Mouse (Mus musculus): ENCODE data around the gene Pign. TPM values are rescaled to one million over a fixed set of nuclear protein-coding genes. Genes with fewer than 3 reads are reported as not detected.

Gene Pign
- total and polyA plus RNA-seq, 3 experiments = 23.9 to 59.9 (median 30.4) TPM

DNA sequence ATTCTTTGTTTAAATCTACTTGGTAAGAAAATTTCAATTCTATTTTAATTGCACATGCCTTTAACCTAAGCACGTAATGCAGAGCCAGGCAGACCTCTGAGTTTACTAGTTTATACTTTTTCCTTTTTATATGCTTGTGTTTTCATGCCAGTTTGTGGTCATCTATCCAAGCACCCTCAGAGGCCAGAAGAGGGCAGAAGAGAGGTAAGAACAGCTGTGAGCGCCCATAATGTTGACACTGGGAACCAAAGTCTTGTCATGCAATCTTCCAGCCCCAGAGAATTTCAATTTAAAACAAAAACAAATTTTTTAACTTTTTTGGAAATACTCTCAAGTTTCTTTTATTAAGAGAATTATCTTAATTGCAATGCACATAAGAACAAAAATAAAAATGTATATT, 99.7 kb downstream of the Pign start:
- TF ChIP-seq SMC3 (IDR thresholded peaks at IDR 0.05; ENCODE audit: low read depth, low read length) (peak; percentile 38; the same call in 1 of the 2 replicates), RAD21 (IDR thresholded peaks at IDR 0.05; ENCODE audit: low read depth, low read length) (peak; percentile 14), POLR2AphosphoS2 (IDR thresholded peaks at IDR 0.05; ENCODE audit: low read depth, low read length) (no peak), CTCF (conservative IDR thresholded peaks at IDR 0.05 in 1 of 2, IDR thresholded peaks at IDR 0.05 in 1 of 2; ENCODE audit: low read depth in 2 of 2, low read length in 2 of 2) (peak in 1 of 2 experiments; percentile 48; a peak in 2 of 4 replicates)
- no peaks in the 10 kb centered on the region for H3K9me3 ChIP-seq (replicated peaks; ENCODE audit: low read length)
- dilution Hi-C loops (cut with MboI; ENCODE audit: extremely low pct_ligation_motif_present, extremely low pct_unique_long_range_greater_than_20kb, low sequenced_read_pairs) (no loop called here), in situ Hi-C loops (cut with MboI; ENCODE audit: low pct_ligation_motif_present, low pct_unique_long_range_greater_than_20kb, low sequenced_read_pairs) (no loop called here)
- no peaks in the 10 kb centered on the region for H3K4me1 ChIP-seq (ENCODE audit: control insufficient read depth in 1 of 2, insufficient read depth in 2 of 2)
- no peaks in the 10 kb centered on the region for H3K27me3 ChIP-seq (replicated peaks)
- no peak overlapping the region for H3K27ac ChIP-seq (ENCODE audit: insufficient read depth, low read depth)
- H3K36me3 ChIP-seq (replicated peaks in 1 of 2; ENCODE audit: control insufficient read depth in 1 of 2, insufficient read depth in 1 of 2, low read length in 1 of 2) = peaks cover 14 to 18% of the 10 kb centered on the region in 2 experiments
- no peaks in the 10 kb centered on the region for H3K79me2 ChIP-seq (replicated peaks; ENCODE audit: control insufficient read depth, extremely low read depth, insufficient read depth, poor library complexity, severe bottlenecking)
- no peak overlapping the region for H3K9ac ChIP-seq (ENCODE audit: insufficient read depth, low read depth)
- no peak overlapping the region for H3K4me3 ChIP-seq (replicated peaks in 1 of 3; ENCODE audit: low read depth in 2 of 3, low read length in 2 of 3, poor library complexity in 1 of 3)
- peak; percentile 24 for DNase-seq (ENCODE audit: extremely low read depth)
- no peak overlapping the region for H3K4me2 ChIP-seq (ENCODE audit: insufficient read depth, low read depth, poor library complexity, severe bottlenecking)

DNA sequence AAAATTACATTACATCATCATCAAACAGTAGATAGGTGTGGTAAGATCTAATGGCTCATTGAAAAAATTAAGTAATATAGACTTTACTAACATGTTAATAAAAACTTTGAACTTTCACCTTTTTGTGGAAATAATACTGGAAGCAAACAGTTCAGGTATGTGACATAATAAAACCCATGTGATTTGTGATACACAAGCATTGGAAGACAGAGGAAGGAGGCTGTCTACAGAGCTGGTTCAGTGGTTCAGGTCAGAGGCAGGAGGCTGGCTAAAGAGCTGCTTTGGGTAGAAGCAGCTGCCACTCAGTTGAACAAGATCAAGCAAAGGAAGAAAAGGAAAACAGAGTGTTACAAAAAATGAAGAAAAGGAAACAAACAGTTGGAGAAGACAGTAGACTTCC, 107.4 kb downstream of the Pign start:
- no peaks in the 10 kb centered on the region for H3K79me2 ChIP-seq (replicated peaks; ENCODE audit: control insufficient read depth, extremely low read depth, insufficient read depth, poor library complexity, severe bottlenecking)
- H3K9ac ChIP-seq (ENCODE audit: insufficient read depth, low read depth) = no peak overlapping the region
- dilution Hi-C loops (cut with MboI; ENCODE audit: extremely low pct_ligation_motif_present, extremely low pct_unique_long_range_greater_than_20kb, low sequenced_read_pairs) = no loop called here
- H3K27ac ChIP-seq (ENCODE audit: insufficient read depth, low read depth) = no peak overlapping the region
- in situ Hi-C loops (cut with MboI; ENCODE audit: low pct_ligation_motif_present, low pct_unique_long_range_greater_than_20kb, low sequenced_read_pairs) = no loop called here
- TF ChIP-seq KAT2A (IDR thresholded peaks at IDR 0.05; ENCODE audit: insufficient replicate concordance, low read length) = no peak
- TF ChIP-seq HCFC1 (IDR thresholded peaks at IDR 0.05; ENCODE audit: low read depth, low read length) = no peak
- no peak for TF ChIP-seq ETS1 (conservative IDR thresholded peaks at IDR 0.05; ENCODE audit: low read depth, low read length)
- no peak for TF ChIP-seq BHLHE40 (IDR thresholded peaks at IDR 0.05; ENCODE audit: low read depth, low read length)
- no peak for TF ChIP-seq IRF4 (IDR thresholded peaks at IDR 0.05; ENCODE audit: low read depth, low read length)
- TF ChIP-seq ZMIZ1 (IDR thresholded peaks at IDR 0.05; ENCODE audit: low read depth, low read length) = no peak
- TF ChIP-seq JUND (conservative IDR thresholded peaks at IDR 0.05; ENCODE audit: low read depth, low read length) = no peak
- TF ChIP-seq ELF1 (IDR thresholded peaks at IDR 0.05; ENCODE audit: low read depth, low read length) = no peak
- TF ChIP-seq ZKSCAN1 (IDR thresholded peaks at IDR 0.05; ENCODE audit: borderline replicate concordance, low read depth, low read length) = no peak
- H3K4me3 ChIP-seq (replicated peaks in 1 of 3; ENCODE audit: low read depth in 2 of 3, low read length in 2 of 3, poor library complexity in 1 of 3) = no peak overlapping the region
- peaks cover 6 to 37% of the 10 kb centered on the region in 2 experiments for H3K36me3 ChIP-seq (replicated peaks in 1 of 2; ENCODE audit: control insufficient read depth in 1 of 2, insufficient read depth in 1 of 2, low read length in 1 of 2)
- no peaks in the 10 kb centered on the region for H3K9me3 ChIP-seq (replicated peaks; ENCODE audit: low read length)
- no peak overlapping the region for H3K4me2 ChIP-seq (ENCODE audit: insufficient read depth, low read depth, poor library complexity, severe bottlenecking)
- H3K4me1 ChIP-seq (ENCODE audit: control insufficient read depth in 1 of 2, insufficient read depth in 2 of 2) = peaks cover 3 to 10% of the 10 kb centered on the region in 2 experiments
- no peaks in the 10 kb centered on the region for H3K27me3 ChIP-seq (replicated peaks)
- DNase-seq (ENCODE audit: extremely low read depth) = no peak

DNA sequence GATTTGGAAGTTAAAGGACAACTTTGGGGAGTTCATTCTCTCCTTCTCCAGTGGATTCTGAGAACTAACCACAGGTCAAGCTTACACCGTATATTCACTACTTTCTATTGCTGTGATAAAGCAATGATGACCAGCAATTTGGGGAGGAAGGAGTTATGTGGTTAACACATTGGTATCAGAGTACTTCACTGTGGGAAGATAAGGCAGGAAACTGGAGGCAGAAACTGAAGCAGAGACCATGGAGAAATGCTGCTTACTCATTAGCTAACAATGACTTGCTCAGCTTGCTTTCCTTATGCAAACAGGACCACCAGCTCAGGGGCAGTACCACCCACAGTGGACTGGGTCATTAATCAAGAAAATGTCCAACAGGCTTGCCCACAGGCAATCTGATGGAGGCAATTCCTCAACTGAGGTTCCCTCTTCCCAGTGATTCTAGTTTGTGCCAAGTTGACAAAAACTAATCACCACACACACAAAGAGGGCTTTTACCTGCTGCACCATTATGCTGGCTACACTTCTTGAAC, 108.2 kb downstream of the Pign start:
- dilution Hi-C loops (cut with MboI; ENCODE audit: extremely low pct_ligation_motif_present, extremely low pct_unique_long_range_greater_than_20kb, low sequenced_read_pairs) = no loop called here
- in situ Hi-C loops (cut with MboI; ENCODE audit: low pct_ligation_motif_present, low pct_unique_long_range_greater_than_20kb, low sequenced_read_pairs) = no loop called here
- no peak for TF ChIP-seq ELF1 (IDR thresholded peaks at IDR 0.05; ENCODE audit: low read depth, low read length)
- TF ChIP-seq PAX5 (IDR thresholded peaks at IDR 0.05; ENCODE audit: low read length) = no peak
- no peak for TF ChIP-seq ZKSCAN1 (IDR thresholded peaks at IDR 0.05; ENCODE audit: borderline replicate concordance, low read depth, low read length)
- TF ChIP-seq TCF12 (IDR thresholded peaks at IDR 0.05; ENCODE audit: low read depth, low read length) = no peak
- TF ChIP-seq GABPA (IDR thresholded peaks at IDR 0.05; ENCODE audit: insufficient replicate concordance, low read depth, low read length) = no peak
- no peak for TF ChIP-seq POLR2A (IDR thresholded peaks at IDR 0.05; ENCODE audit: low read depth, low read length)
- TF ChIP-seq MEF2A (IDR thresholded peaks at IDR 0.05; ENCODE audit: borderline replicate concordance, low read depth, low read length) = no peak
- H3K27ac ChIP-seq (ENCODE audit: insufficient read depth, low read depth) = no peak overlapping the region
- no peaks in the 10 kb centered on the region for H3K9me3 ChIP-seq (replicated peaks; ENCODE audit: low read length)
- no peak overlapping the region for H3K4me2 ChIP-seq (ENCODE audit: insufficient read depth, low read depth, poor library complexity, severe bottlenecking)
- no peak overlapping the region for H3K4me3 ChIP-seq (replicated peaks in 1 of 3; ENCODE audit: low read depth in 2 of 3, low read length in 2 of 3, poor library complexity in 1 of 3)
- H3K79me2 ChIP-seq (replicated peaks; ENCODE audit: control insufficient read depth, extremely low read depth, insufficient read depth, poor library complexity, severe bottlenecking) = no peaks in the 10 kb centered on the region
- no peaks in the 10 kb centered on the region for H3K27me3 ChIP-seq (replicated peaks)
- peaks cover 3 to 10% of the 10 kb centered on the region in 2 experiments for H3K4me1 ChIP-seq (ENCODE audit: control insufficient read depth in 1 of 2, insufficient read depth in 2 of 2)
- peaks cover 7 to 37% of the 10 kb centered on the region in 2 experiments for H3K36me3 ChIP-seq (replicated peaks in 1 of 2; ENCODE audit: control insufficient read depth in 1 of 2, insufficient read depth in 1 of 2, low read length in 1 of 2)
- H3K9ac ChIP-seq (ENCODE audit: insufficient read depth, low read depth) = no peak overlapping the region
- DNase-seq (ENCODE audit: extremely low read depth) = no peak
